Mouse (Mus musculus) lung, adult 2 months (tissue): ENCODE measurements at regions not wholly inside any gene's neighbourhood (a gene's known extent, or its start where the extent isn't known, plus 50 kb on each side); places are given as distances from the start of the nearest gene placed in this dataset.

ENCODE experiments used
- DNase-seq: peaks from one replicate; pipeline ENCODE4 v3.0.0; 2022
- H3K4me1 ChIP-seq: fragments of 200-500 bp; 2 replicates; pipeline ENCODE4 v1.6.1; 2011; ENCODE audit warnings: low read length; ENCODE audit not compliant: control insufficient read depth, insufficient read depth
- H3K4me3 ChIP-seq: fragments of 200-500 bp; replicated peaks from 2 replicates; pipeline ENCODE3; 2011; ENCODE audit warnings: low read depth, mild to moderate bottlenecking, control low read depth, low read length; ENCODE audit errors: extremely low read depth
- CTCF ChIP-seq: fragments of 200-500 bp; IDR thresholded peaks from 2 replicates; pipeline ENCODE4 v1.5.1; 2011; ENCODE audit warnings: mild to moderate bottlenecking, low read length, control low read depth; ENCODE audit not compliant: insufficient read depth
- POLR2A ChIP-seq: fragments of 200-500 bp; IDR thresholded peaks from 2 replicates; pipeline ENCODE4 v1.6.1; 2011; ENCODE audit warnings: low read depth, mild to moderate bottlenecking, control low read depth, low read length, borderline replicate concordance; ENCODE audit errors: extremely low read depth
- whole genome bisulfite sequencing: fragments of 180-500 bp; shearing (Covaris S2); methylation state at CpG from one replicate; pipeline ENCODE4 v1.1.7; 2018; 5-methylcytosine and 5-hydroxymethylcytosine counted together

GRCm38 (mm10) chr12:12744492-12744891, 197.2 kb downstream of the Mycn start:
- 65% methylated on average over 2 of the region's 2 CpGs for WGBS
- TF ChIP-seq CTCF (no peak), POLR2A (no peak)
- no peaks in the 10 kb centered on the region for H3K4me1 ChIP-seq
- DNase-seq, result no peak
- H3K4me3 ChIP-seq, result no peak overlapping the region

- DNase-seq, result no peak
- no peak for TF ChIP-seq POLR2A
- TF ChIP-seq CTCF, result no peak
- Histone ChIP-seq H3K4me1 (0 out of 2 replicates have a peak, but pooled peaks cover 2% of the 10 kb centered on the region), H3K4me3 (no peak overlapping the region)
- 32% methylated on average over 12 of the region's 12 CpGs for WGBS
Observed at GRCm38 (mm10) chr12:12738631-12739331, 202.9 kb downstream of the Mycn start.

GRCm38 (mm10) chr12:12725797-12726196, 215.9 kb downstream of the Mycn start:
- no peak for TF ChIP-seq CTCF
- TF ChIP-seq POLR2A, result no peak
- DNase-seq, result no peak
- H3K4me1 ChIP-seq, result no peaks in the 10 kb centered on the region
- H3K4me3 ChIP-seq, result no peak overlapping the region
- WGBS, result 43% methylated on average over 9 of the region's 9 CpGs

GRCm38 (mm10) chr12:12725075-12725474, 216.6 kb downstream of the Mycn start:
- 37% methylated on average over 13 of the region's 13 CpGs for WGBS

GRCm38 (mm10) chr12:12723724-12724487, 217.8 kb downstream of the Mycn start:
- H3K4me1 ChIP-seq, result no peaks in the 10 kb centered on the region
- TF ChIP-seq CTCF, result no peak
- TF ChIP-seq POLR2A, result no peak
- WGBS, result 67% methylated on average over 12 of the region's 12 CpGs
- no peak overlapping the region for H3K4me3 ChIP-seq
- no peak for DNase-seq

More at GRCm38 (mm10) chr12:12725075-12725474, 216.6 kb downstream of the Mycn start:
- no peak for DNase-seq
- Histone ChIP-seq H3K4me3 (no peak overlapping the region), H3K4me1 (no peaks in the 10 kb centered on the region)
- TF ChIP-seq CTCF, result no peak
- no peak for TF ChIP-seq POLR2A

GRCm38 (mm10) chr12:12722982-12723661, 218.6 kb downstream of the Mycn start:
- Histone ChIP-seq H3K4me3 (no peak overlapping the region), H3K4me1 (no peaks in the 10 kb centered on the region)
- DNase-seq, result no peak
- WGBS, result 81% methylated on average over 20 of the region's 20 CpGs
- TF ChIP-seq POLR2A (no peak), CTCF (no peak)

GRCm38 (mm10) chr12:12716691-12717090, 225.0 kb downstream of the Mycn start:
- WGBS, result 75% methylated on average over 9 of the region's 9 CpGs
- Histone ChIP-seq H3K4me3 (no peak overlapping the region), H3K4me1 (no peaks in the 10 kb centered on the region)
- no peak for DNase-seq
- TF ChIP-seq POLR2A (no peak), CTCF (no peak)

- no peak for DNase-seq
- no peaks in the 10 kb centered on the region for H3K4me1 ChIP-seq
- TF ChIP-seq POLR2A, result no peak
- 82% methylated on average over 7 of the region's 7 CpGs for WGBS
- no peak overlapping the region for H3K4me3 ChIP-seq
Observed at GRCm38 (mm10) chr12:12715956-12716669, 225.6 kb downstream of the Mycn start.

- 52% methylated on average over 4 of the region's 4 CpGs for WGBS
- H3K4me3 ChIP-seq, result no peak overlapping the region
- TF ChIP-seq CTCF, result no peak
- TF ChIP-seq POLR2A, result no peak
- DNase-seq, result no peak
- H3K4me1 ChIP-seq, result no peaks in the 10 kb centered on the region
Observed at GRCm38 (mm10) chr12:12715528-12715927, 226.2 kb downstream of the Mycn start.
